Mouse (Mus musculus): ENCODE data around the gene Lrrc74a. TPM values are rescaled to one million over a fixed set of nuclear protein-coding genes. Genes with fewer than 3 reads are reported as not detected.

Gene Lrrc74a
- polyA plus RNA-seq, 1 experiment from 2014 or later = not detected

DNA sequence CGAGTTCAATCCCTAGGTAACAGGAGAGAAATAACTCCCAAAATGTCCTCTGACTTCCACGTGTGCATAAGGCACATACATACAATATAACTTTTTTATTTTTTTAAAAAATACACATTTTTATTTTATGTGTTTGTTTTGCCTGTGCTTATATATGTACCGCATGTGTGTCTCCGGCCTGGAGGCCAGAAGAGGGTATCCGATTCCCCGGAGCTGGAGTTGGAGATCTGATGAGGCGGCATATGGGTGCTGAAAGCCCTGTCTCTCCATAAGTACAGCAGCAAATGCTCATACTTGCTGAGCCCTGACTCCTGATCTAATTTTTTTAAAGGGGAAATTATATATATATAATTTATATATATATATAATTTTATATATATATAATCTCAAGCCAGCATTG is 65.6 kb downstream of the Lrrc74a start:
- no peak for ATAC-seq
- H3K9me3 ChIP-seq (ENCODE audit: control insufficient read depth, low read length) = no peaks in the 10 kb centered on the region
- H3K4me2 ChIP-seq (ENCODE audit: low read depth, low read length) = no peak overlapping the region
- H3K9ac ChIP-seq (ENCODE audit: low read depth, low read length) = no peak overlapping the region
- H3K4me1 ChIP-seq (ENCODE audit: control insufficient read depth, insufficient read depth, low read length) = peaks cover 53% of the 10 kb centered on the region
- H3K27me3 ChIP-seq (replicated peaks; ENCODE audit: control insufficient read depth, insufficient read depth, low read length) = no peaks in the 10 kb centered on the region
- 85% methylated on average over 7 of the region's 7 CpGs for WGBS
- peak overlapping the region; percentile 84; the same call in 1 of the 2 replicates for H3K27ac ChIP-seq (ENCODE audit: low read length)
- H3K36me3 ChIP-seq (ENCODE audit: control insufficient read depth, insufficient read depth, low read length) = no peaks in the 10 kb centered on the region
- no peak overlapping the region for H3K4me3 ChIP-seq (ENCODE audit: low read length)

GRCm38 (mm10) chr12:86800336-86800735 is 66.2 kb downstream of the Lrrc74a start:
- 46% methylated on average over 4 of the region's 4 CpGs for WGBS
- Histone ChIP-seq H3K4me2 (ENCODE audit: low read depth, low read length) (no peak overlapping the region), H3K4me1 (ENCODE audit: control insufficient read depth, insufficient read depth, low read length) (peaks cover 53% of the 10 kb centered on the region), H3K36me3 (ENCODE audit: control insufficient read depth, insufficient read depth, low read length) (no peaks in the 10 kb centered on the region), H3K9ac (ENCODE audit: low read depth, low read length) (0 out of 2 replicates have a peak overlapping the region, but pooled peaks have one; percentile 23), H3K9me3 (ENCODE audit: control insufficient read depth, low read length) (no peaks in the 10 kb centered on the region), H3K27ac (ENCODE audit: low read length) (peak overlapping the region; percentile 84), H3K27me3 (replicated peaks; ENCODE audit: control insufficient read depth, insufficient read depth, low read length) (no peaks in the 10 kb centered on the region), H3K4me3 (ENCODE audit: low read length) (no peak overlapping the region)
- ATAC-seq = no peak

GRCm38 (mm10) chr12:86800765-86801147 is 66.6 kb downstream of the Lrrc74a start:
- peak overlapping the region; percentile 23 for H3K4me2 ChIP-seq (ENCODE audit: low read depth, low read length)
- H3K27me3 ChIP-seq (replicated peaks; ENCODE audit: control insufficient read depth, insufficient read depth, low read length) = no peaks in the 10 kb centered on the region
- peaks cover 53% of the 10 kb centered on the region for H3K4me1 ChIP-seq (ENCODE audit: control insufficient read depth, insufficient read depth, low read length)
- no peak overlapping the region for H3K4me3 ChIP-seq (ENCODE audit: low read length)
- no peaks in the 10 kb centered on the region for H3K36me3 ChIP-seq (ENCODE audit: control insufficient read depth, insufficient read depth, low read length)
- H3K9ac ChIP-seq (ENCODE audit: low read depth, low read length) = peak overlapping the region; percentile 10
- H3K9me3 ChIP-seq (ENCODE audit: control insufficient read depth, low read length) = no peaks in the 10 kb centered on the region
- H3K27ac ChIP-seq (ENCODE audit: low read length) = peak overlapping the region; percentile 84
- 8% methylated on average over 7 of the region's 7 CpGs for WGBS
- ATAC-seq = peak; percentile 65

GRCm38 (mm10) chr12:86801148-86802004 is 67.2 kb downstream of the Lrrc74a start:
- no peaks in the 10 kb centered on the region for H3K9me3 ChIP-seq (ENCODE audit: control insufficient read depth, low read length)
- peak overlapping the region; percentile 84 for H3K27ac ChIP-seq (ENCODE audit: low read length)
- no peaks in the 10 kb centered on the region for H3K27me3 ChIP-seq (replicated peaks; ENCODE audit: control insufficient read depth, insufficient read depth, low read length)
- peaks cover 59% of the 10 kb centered on the region for H3K4me1 ChIP-seq (ENCODE audit: control insufficient read depth, insufficient read depth, low read length)
- peak overlapping the region; percentile 13; the same call in 1 of the 2 replicates for H3K4me3 ChIP-seq (ENCODE audit: low read length)
- H3K9ac ChIP-seq (ENCODE audit: low read depth, low read length) = peak overlapping the region; percentile 10
- WGBS = 3% methylated on average over 23 of the region's 23 CpGs
- H3K4me2 ChIP-seq (ENCODE audit: low read depth, low read length) = peak overlapping the region; percentile 23
- ATAC-seq = peak; percentile 82
- no peaks in the 10 kb centered on the region for H3K36me3 ChIP-seq (ENCODE audit: control insufficient read depth, insufficient read depth, low read length)

DNA sequence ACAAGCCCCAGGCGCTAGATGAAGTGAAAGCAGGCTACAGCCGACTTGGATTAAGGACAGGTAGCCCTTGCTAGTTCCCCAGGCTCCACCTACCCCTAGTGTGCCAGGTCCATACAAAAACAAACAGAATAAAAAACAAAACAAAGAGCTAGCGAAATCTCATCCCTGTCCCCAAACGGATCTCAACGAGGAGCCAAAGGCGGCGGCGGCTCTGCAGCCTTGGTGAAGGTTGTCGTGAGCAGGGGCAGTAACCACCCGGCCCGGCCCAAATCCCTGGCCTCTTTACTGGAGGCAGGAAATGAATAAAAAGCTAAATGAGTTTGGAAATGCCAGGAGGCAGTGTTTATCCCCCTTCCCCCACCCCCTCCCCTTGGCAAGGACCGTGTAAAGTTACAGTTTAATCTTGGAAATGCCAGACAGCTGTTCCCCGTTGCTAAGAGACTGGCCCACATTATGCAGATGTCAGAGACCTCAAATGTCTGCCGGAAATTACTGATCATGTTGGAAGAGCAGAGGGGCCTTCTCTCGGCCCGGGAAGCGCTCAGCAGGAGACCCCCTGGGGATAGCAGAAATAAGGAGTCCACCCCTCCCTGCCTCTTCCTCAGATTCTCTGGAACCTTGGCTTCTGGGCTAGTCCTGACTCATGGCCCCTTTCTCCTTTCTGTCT is 68.0 kb downstream of the Lrrc74a start:
- H3K27ac ChIP-seq (ENCODE audit: low read length) = peak overlapping the region; percentile 84
- peak; percentile 23; the same call in 1 of the 2 replicates for ATAC-seq
- peak overlapping the region; percentile 10 for H3K9ac ChIP-seq (ENCODE audit: low read depth, low read length)
- no peaks in the 10 kb centered on the region for H3K9me3 ChIP-seq (ENCODE audit: control insufficient read depth, low read length)
- no peaks in the 10 kb centered on the region for H3K36me3 ChIP-seq (ENCODE audit: control insufficient read depth, insufficient read depth, low read length)
- WGBS = 6% methylated on average over 17 of the region's 17 CpGs
- H3K4me3 ChIP-seq (ENCODE audit: low read length) = 0 out of 2 replicates have a peak overlapping the region, but pooled peaks have one; percentile 13
- no peaks in the 10 kb centered on the region for H3K27me3 ChIP-seq (replicated peaks; ENCODE audit: control insufficient read depth, insufficient read depth, low read length)
- peak overlapping the region; percentile 23 for H3K4me2 ChIP-seq (ENCODE audit: low read depth, low read length)
- peaks cover 65% of the 10 kb centered on the region for H3K4me1 ChIP-seq (ENCODE audit: control insufficient read depth, insufficient read depth, low read length)

DNA sequence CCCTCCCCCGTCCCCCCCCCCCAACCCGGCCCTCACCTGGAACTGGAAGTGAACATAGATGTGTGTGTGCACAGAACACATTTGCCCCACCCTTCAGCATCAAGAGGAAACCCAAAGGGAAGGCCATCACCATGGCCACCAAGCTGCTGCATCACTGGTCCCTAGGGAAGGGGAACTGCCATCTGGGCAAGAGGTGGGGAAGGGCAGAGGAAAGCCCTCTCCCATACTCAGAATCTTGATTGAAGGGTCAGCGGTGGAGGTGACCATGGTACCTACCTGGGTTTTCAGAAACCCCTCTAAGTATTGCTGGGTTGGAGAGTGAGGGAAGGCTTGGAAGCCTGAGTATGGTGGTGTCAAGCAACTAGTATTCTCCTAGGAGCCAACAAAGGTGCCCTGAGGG is 68.7 kb downstream of the Lrrc74a start:
- WGBS = 51% methylated on average over 2 of the region's 3 CpGs
- H3K4me3 ChIP-seq (ENCODE audit: low read length) = no peak overlapping the region
- no peak for ATAC-seq
- peaks cover 65% of the 10 kb centered on the region for H3K4me1 ChIP-seq (ENCODE audit: control insufficient read depth, insufficient read depth, low read length)
- peak overlapping the region; percentile 17; the same call in 1 of the 2 replicates for H3K4me2 ChIP-seq (ENCODE audit: low read depth, low read length)
- no peaks in the 10 kb centered on the region for H3K9me3 ChIP-seq (ENCODE audit: control insufficient read depth, low read length)
- no peaks in the 10 kb centered on the region for H3K36me3 ChIP-seq (ENCODE audit: control insufficient read depth, insufficient read depth, low read length)
- no peaks in the 10 kb centered on the region for H3K27me3 ChIP-seq (replicated peaks; ENCODE audit: control insufficient read depth, insufficient read depth, low read length)
- H3K9ac ChIP-seq (ENCODE audit: low read depth, low read length) = no peak overlapping the region
- H3K27ac ChIP-seq (ENCODE audit: low read length) = peak overlapping the region; percentile 84

- Histone ChIP-seq H3K4me3 (ENCODE audit: low read length) (no peak overlapping the region), H3K4me2 (ENCODE audit: low read depth, low read length) (no peak overlapping the region), H3K36me3 (ENCODE audit: control insufficient read depth, insufficient read depth, low read length) (no peaks in the 10 kb centered on the region), H3K9me3 (ENCODE audit: control insufficient read depth, low read length) (no peaks in the 10 kb centered on the region), H3K4me1 (ENCODE audit: control insufficient read depth, insufficient read depth, low read length) (peaks cover 65% of the 10 kb centered on the region), H3K27ac (ENCODE audit: low read length) (peak overlapping the region; percentile 31; the same call in 1 of the 2 replicates), H3K9ac (ENCODE audit: low read depth, low read length) (no peak overlapping the region), H3K27me3 (replicated peaks; ENCODE audit: control insufficient read depth, insufficient read depth, low read length) (no peaks in the 10 kb centered on the region)
- ATAC-seq = no peak
- 42% methylated on average over 6 of the region's 6 CpGs for WGBS
These were observed 69.6 kb downstream of the Lrrc74a start for GRCm38 (mm10) chr12:86803651-86804307.

DNA sequence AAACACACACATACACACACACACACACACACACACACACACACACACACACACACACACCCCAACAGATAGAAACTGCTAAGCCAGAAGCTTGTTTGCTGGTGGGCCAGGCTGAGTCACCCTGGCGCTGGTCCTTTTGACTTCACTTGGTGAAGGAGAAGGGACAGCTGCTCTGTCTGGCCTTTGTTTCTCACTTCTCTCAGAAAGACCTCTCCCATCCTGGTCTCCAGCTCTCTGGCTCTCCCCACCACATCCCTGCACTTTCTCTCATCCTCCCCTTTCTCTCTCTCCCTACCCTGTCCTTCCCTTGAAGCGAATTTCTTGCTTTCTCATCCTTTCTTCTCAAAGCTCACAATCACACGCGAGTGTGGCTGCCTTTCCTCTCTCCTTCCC is 70.1 kb downstream of the Lrrc74a start:
- H3K27me3 ChIP-seq (replicated peaks; ENCODE audit: control insufficient read depth, insufficient read depth, low read length) = no peaks in the 10 kb centered on the region
- H3K4me3 ChIP-seq (ENCODE audit: low read length) = no peak overlapping the region
- no peak overlapping the region for H3K4me2 ChIP-seq (ENCODE audit: low read depth, low read length)
- no peak overlapping the region for H3K9ac ChIP-seq (ENCODE audit: low read depth, low read length)
- no peaks in the 10 kb centered on the region for H3K9me3 ChIP-seq (ENCODE audit: control insufficient read depth, low read length)
- no peaks in the 10 kb centered on the region for H3K36me3 ChIP-seq (ENCODE audit: control insufficient read depth, insufficient read depth, low read length)
- peak overlapping the region; percentile 70 for H3K27ac ChIP-seq (ENCODE audit: low read length)
- ATAC-seq = no peak
- peaks cover 60% of the 10 kb centered on the region for H3K4me1 ChIP-seq (ENCODE audit: control insufficient read depth, insufficient read depth, low read length)
- 19% methylated on average over 4 of the region's 4 CpGs for WGBS

- 48% methylated on average over 2 of the region's 2 CpGs for WGBS
- ATAC-seq = no peak
- Histone ChIP-seq H3K9me3 (ENCODE audit: control insufficient read depth, low read length) (no peaks in the 10 kb centered on the region), H3K27ac (ENCODE audit: low read length) (no peak overlapping the region), H3K36me3 (ENCODE audit: control insufficient read depth, insufficient read depth, low read length) (no peaks in the 10 kb centered on the region), H3K4me2 (ENCODE audit: low read depth, low read length) (no peak overlapping the region), H3K9ac (ENCODE audit: low read depth, low read length) (no peak overlapping the region), H3K4me3 (ENCODE audit: low read length) (no peak overlapping the region), H3K27me3 (replicated peaks; ENCODE audit: control insufficient read depth, insufficient read depth, low read length) (no peaks in the 10 kb centered on the region), H3K4me1 (ENCODE audit: control insufficient read depth, insufficient read depth, low read length) (peaks cover 56% of the 10 kb centered on the region)
These were observed 70.7 kb downstream of the Lrrc74a start for GRCm38 (mm10) chr12:86804857-86805256.

All from intestine, embryonic 16.5 days (tissue).